Mouse (Mus musculus) inflammation-experienced regulatory T-cells (primary cell): ENCODE results near the gene Galr2. TPM values are rescaled to one million over a fixed set of nuclear protein-coding genes. Genes with fewer than 3 reads are reported as not detected.

Source experiments
- polyA plus RNA-seq, 2 experiments: library from polyadenylated mRNA; unstranded; fragments of 100-300 nt; shearing (Covaris generic); gene quantifications; one replicate each; pipeline ENCODE4 v1.2.1; 2017

The Galr2 gene
- polyA plus RNA-seq, result not detected

DNA sequence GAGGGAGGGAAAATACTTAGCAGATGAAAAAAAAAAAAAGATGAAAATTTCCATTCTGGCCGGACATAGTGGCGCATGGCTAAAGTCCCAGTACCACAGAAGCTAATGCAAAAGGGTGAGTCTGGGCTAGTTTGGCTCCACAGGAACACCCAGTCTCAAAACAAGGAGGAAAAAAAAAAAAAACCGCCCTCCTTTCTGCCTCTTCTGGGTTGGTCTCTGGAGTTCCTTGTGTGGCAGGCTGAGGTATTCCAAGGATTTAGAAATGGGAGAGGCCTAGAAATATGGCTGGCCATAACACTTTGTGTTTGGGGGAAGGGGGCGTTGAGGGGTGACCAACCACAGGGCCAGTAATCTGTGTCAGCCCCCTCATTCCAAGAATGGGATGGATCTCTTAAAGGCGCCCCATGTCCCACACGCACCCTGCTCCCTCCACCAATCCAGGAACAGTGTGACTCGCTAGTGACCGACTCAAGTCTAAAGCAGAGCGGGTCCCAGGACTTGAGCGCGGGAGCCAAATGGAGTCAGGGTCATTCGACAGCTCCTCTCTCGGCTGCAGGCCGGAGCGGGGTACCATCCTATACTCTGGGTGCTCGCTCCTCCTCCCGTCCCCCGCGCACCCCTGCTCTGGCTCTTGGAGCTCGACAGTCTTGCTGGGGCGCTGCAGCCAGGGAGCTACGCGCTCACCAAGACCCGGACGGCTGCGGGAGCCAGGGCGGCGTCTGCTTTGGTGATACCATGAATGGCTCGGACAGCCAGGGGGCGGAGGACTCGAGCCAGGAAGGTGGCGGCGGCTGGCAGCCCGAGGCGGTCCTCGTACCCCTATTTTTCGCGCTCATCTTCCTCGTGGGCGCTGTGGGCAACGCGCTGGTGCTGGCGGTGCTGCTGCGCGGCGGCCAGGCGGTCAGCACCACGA is at the start of gene Galr2:
Gene Galr2, plus strand, starts transcription at position 189 of the 913 bp plus-strand sequence.

DNA sequence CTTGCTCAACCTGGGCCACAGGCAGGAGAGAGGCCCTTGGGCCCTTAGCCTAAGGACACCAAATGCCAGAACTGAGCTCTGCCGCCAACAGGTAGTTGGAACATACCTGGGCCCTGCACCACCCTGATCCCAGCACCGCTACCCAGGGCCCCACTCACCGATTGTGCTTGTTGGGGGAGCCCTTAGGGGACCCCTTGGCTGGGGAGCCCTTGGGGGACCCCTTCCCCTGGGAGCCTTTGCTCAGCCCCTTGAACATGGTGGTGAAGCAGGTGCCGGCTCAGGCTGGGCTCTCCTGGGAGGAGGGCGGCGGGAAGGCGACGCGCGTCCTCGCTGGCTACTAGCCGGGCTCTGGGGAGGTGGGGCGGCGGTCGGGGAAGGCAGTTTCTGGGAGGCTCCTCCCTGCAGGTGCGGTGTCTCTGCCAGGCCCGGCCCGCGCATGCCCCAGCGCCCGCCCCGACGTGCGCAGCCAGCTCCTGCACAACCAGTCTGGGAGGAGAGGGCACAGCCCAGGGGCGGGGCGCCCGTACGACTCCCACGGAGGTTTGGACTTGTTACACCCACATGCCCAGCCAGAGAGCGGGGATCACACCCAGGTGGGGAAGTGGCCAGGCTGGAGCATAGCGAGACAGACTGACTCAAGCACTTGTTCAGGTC is 42.9 kb upstream of the Galr2 start, which contains the start of gene Evpl:
Gene Evpl, minus strand, starts transcription at position 336 of the 654 bp plus-strand sequence.

DNA sequence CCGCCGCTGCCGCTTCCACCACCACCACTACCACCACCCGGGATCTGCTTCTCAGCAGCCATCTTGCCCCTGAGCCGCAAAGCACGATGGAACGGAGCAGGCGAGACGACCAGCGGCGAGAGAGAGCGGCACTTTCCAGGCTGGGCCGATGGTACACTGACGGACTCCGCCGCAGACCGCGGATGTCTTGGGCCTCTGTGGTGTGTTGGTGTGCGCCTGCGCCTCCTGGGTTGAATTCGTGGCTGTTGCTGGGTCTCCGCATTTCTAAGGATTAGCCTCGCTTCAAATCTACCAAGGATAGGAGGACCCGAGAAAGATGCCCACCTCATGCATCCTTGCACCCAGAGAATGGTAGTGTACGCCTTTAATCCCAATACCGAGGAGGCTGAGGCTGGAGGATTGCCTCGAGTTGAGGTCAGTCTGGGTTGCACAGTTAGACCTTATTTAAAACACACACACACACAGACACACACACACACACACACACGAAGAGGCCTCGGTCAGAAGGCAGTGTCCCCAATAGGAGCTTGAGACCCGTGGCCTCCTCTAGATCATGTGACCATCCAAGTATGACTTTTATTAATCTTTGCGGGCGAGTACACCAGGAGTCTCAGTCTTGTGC is 6.6 kb upstream of the Galr2 start, which contains the start of gene Srp68:
Gene Srp68, minus strand, starts transcription at position 173 of the 622 bp plus-strand sequence.

DNA sequence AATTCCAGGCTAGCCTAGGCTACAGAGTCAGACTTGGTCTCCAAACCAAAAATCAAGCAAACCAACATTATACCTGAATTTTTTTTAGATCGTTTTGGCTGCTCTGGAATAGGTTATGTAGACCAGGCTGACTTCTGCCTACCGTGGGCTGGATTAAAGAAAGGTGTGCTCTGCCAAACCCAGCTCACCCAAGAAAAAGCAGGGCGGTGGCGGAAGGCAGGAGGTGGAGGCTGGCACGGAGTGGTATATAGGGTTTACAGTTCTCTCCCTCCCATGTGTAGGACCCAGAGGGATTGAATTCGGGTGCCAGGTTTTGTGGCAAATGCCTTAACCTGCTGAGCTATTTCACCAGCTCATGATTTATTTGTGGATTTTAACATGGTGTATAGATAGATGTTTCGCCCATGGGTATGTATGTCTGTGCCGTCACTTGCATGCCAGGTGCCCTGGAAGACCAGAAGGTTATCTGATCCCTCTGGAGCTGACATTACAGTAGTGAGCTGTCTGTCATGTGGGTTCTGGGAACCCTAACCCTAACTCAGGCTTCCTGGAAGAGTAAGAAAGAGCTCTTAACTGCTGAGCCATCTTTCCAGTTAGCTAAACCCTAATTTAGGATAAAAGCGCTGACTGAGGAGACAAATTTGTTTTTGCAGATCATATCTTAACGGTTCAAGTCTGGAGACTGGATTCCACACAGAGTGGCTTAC is 26.4 kb downstream of the Galr2 start, which contains the start of gene Exoc7:
Gene Exoc7, minus strand, starts transcription at position 215 of the 707 bp plus-strand sequence.

Other genes starting within 250 kb of the Galr2 start
- 100 to 1,000 TPM; 140 to 162 TPM for gene Unc13d, start 203.0 kb upstream of the Galr2 start, polyA plus RNA-seq
- 100 to 1,000 TPM; 179 to 187 TPM for gene Wbp2, start 193.9 kb upstream of the Galr2 start, polyA plus RNA-seq
- gene Trim47, start 153.7 kb upstream of the Galr2 start, polyA plus RNA-seq, result under 1 TPM in 1 of 2 experiments, not detected in 1; 0.89 TPM
- 10 to 100 TPM; 18.8 to 28.5 TPM for gene Trim65, start 149.8 kb upstream of the Galr2 start, polyA plus RNA-seq
- 10 to 100 TPM; 73.7 to 79.0 TPM for gene Mrpl38, start 142.1 kb upstream of the Galr2 start, polyA plus RNA-seq
- gene Fbf1, start 112.8 kb upstream of the Galr2 start, polyA plus RNA-seq, result 10 to 100 TPM; 11.2 to 13.4 TPM
- gene Ten1, start 82.1 kb upstream of the Galr2 start, polyA plus RNA-seq, result 10 to 100 TPM; 54.7 to 68.8 TPM
- gene Acox1, start 81.9 kb upstream of the Galr2 start, polyA plus RNA-seq, result 10 to 100 TPM; 19.8 to 23.4 TPM
- gene Evpl, start 42.9 kb upstream of the Galr2 start, polyA plus RNA-seq, result 1 to 10 TPM in 1 of 2 experiments, not detected in 1; 1.4 TPM
- gene Srp68, start 6.7 kb upstream of the Galr2 start, polyA plus RNA-seq, result 10 to 100 TPM; 69.6 to 79.1 TPM
- gene Exoc7, start 26.3 kb downstream of the Galr2 start, polyA plus RNA-seq, result 10 to 100 TPM; 67.5 to 84.3 TPM
- not detected for gene Foxj1, start 54.5 kb downstream of the Galr2 start, polyA plus RNA-seq
- 10 to 100 TPM in 1 of 2 experiments, 1 to 10 TPM in 1; 7.8 to 15.0 TPM for gene Rnf157, start 132.1 kb downstream of the Galr2 start, polyA plus RNA-seq
- gene Ubald2, start 153.2 kb downstream of the Galr2 start, polyA plus RNA-seq, result 10 to 100 TPM; 55.9 to 58.9 TPM
- gene Qrich2, start 185.3 kb downstream of the Galr2 start, polyA plus RNA-seq, result under 1 TPM in 1 of 2 experiments, not detected in 1; 0.50 TPM
- 100 to 1,000 TPM; 138 to 145 TPM for gene Prpsap1, start 213.3 kb downstream of the Galr2 start, polyA plus RNA-seq
- 1 to 10 TPM in 1 of 2 experiments, under 1 TPM in 1; 0.16 to 2.7 TPM for gene Sphk1, start 250.0 kb downstream of the Galr2 start, polyA plus RNA-seq